Mouse (Mus musculus) stomach, embryonic 15.5 days (tissue): ENCODE data around the gene Hspb6. TPM values are rescaled to one million over a fixed set of nuclear protein-coding genes. Genes with fewer than 3 reads are reported as not detected.

Experiments
- ATAC-seq: fragments of 200-750 bp; cut with Nextera tagmentation; 2 replicates; pipeline ENCODE4 v1.8.0; 2017; ENCODE audit warnings: low read depth, moderate number of reproducible peaks, moderate TSS enrichment; ENCODE audit not compliant: insufficient read depth, low FRiP score
- H3K27ac ChIP-seq: fragments of 300-500 bp; sonication (generic); 2 replicates; pipeline ENCODE4 v1.5.1; 2015; ENCODE audit warnings: mild to moderate bottlenecking, inconsistent platforms
- H3K27me3 ChIP-seq: fragments of 300-500 bp; sonication (generic); replicated peaks from 2 replicates; pipeline ENCODE4 v1.6.1; 2015; ENCODE audit warnings: inconsistent platforms
- H3K36me3 ChIP-seq: fragments of 300-500 bp; sonication (generic); 2 replicates; pipeline ENCODE4 v1.6.1; 2015; ENCODE audit warnings: inconsistent platforms
- H3K4me1 ChIP-seq: fragments of 300-500 bp; sonication (generic); 2 replicates; pipeline ENCODE4 v1.6.1; 2015; ENCODE audit warnings: inconsistent platforms
- H3K4me2 ChIP-seq: fragments of 300-500 bp; sonication (generic); 2 replicates; pipeline ENCODE4 v1.6.1; 2015; ENCODE audit warnings: mild to moderate bottlenecking, inconsistent platforms
- H3K4me3 ChIP-seq: fragments of 300-500 bp; sonication (generic); replicated peaks from 2 replicates; pipeline ENCODE4 v1.5.1; 2015; ENCODE audit warnings: inconsistent platforms
- H3K9ac ChIP-seq: fragments of 300-500 bp; sonication (generic); 2 replicates; pipeline ENCODE4 v1.6.1; 2015; ENCODE audit warnings: inconsistent platforms
- H3K9me3 ChIP-seq: fragments of 300-500 bp; sonication (generic); 2 replicates; pipeline ENCODE4 v1.6.1; 2016; ENCODE audit warnings: inconsistent platforms
- WGBS: fragments of 180-500 bp; shearing (Covaris S2); methylation state at CpG from one replicate; pipeline ENCODE4 v1.1.7; 2015; 5-methylcytosine and 5-hydroxymethylcytosine counted together
- polyA plus RNA-seq: library from polyadenylated mRNA; unstranded; fragments of >200 nt; fragmentation: Nextera tagmentation; extraction: Ambion mirVana; gene quantifications from 2 replicates; pipeline ENCODE4 v1.2.1, GENCODE M21; 2015

The Hspb6 gene
- polyA plus RNA-seq, 1 experiment from 2014 or later, result 49.6 TPM

- no peaks in the 10 kb centered on the region for H3K27me3 ChIP-seq
- H3K36me3 ChIP-seq, result peaks cover 40% of the 10 kb centered on the region
- H3K4me1 ChIP-seq, result peaks cover 22% of the 10 kb centered on the region; the same call in 1 of the 2 replicates
- no peak overlapping the region for H3K4me2 ChIP-seq
- H3K9me3 ChIP-seq, result no peaks in the 10 kb centered on the region
- H3K27ac ChIP-seq, result no peak overlapping the region
- H3K4me3 ChIP-seq, result no peak overlapping the region
- H3K9ac ChIP-seq, result no peak overlapping the region
- no peak for ATAC-seq
- WGBS, result 73% methylated on average over 9 of the region's 9 CpGs
Observed at GRCm38 (mm10) chr7:30531291-30531815, 20.6 kb upstream of the Hspb6 start.

- no peak for ATAC-seq
- Histone ChIP-seq H3K27ac (no peak overlapping the region), H3K4me1 (peaks cover 15% of the 10 kb centered on the region; the same call in 1 of the 2 replicates), H3K4me2 (0 out of 2 replicates have a peak overlapping the region, but pooled peaks have one; percentile 96), H3K36me3 (peaks cover 35% of the 10 kb centered on the region), H3K27me3 (no peaks in the 10 kb centered on the region), H3K9ac (no peak overlapping the region), H3K4me3 (no peak overlapping the region), H3K9me3 (no peaks in the 10 kb centered on the region)
- 51% methylated on average over 8 of the region's 8 CpGs for WGBS
Observed at GRCm38 (mm10) chr7:30532931-30533330, 19.0 kb upstream of the Hspb6 start.

GRCm38 (mm10) chr7:30533941-30534632 lies 17.9 kb upstream of the Hspb6 start:
- Histone ChIP-seq H3K4me1 (peaks cover 15% of the 10 kb centered on the region; the same call in 1 of the 2 replicates), H3K9me3 (no peaks in the 10 kb centered on the region), H3K4me3 (peak overlapping the region; percentile 72), H3K4me2 (peak overlapping the region; percentile 96), H3K9ac (peak overlapping the region; percentile 54), H3K27me3 (no peaks in the 10 kb centered on the region), H3K36me3 (peaks cover 25% of the 10 kb centered on the region), H3K27ac (0 out of 2 replicates have a peak overlapping the region, but pooled peaks have one; percentile 36)
- 8% methylated on average over 26 of the region's 26 CpGs for WGBS
- ATAC-seq, result peak; percentile 6; the same call in 1 of the 2 replicates

- Histone ChIP-seq H3K27me3 (no peaks in the 10 kb centered on the region), H3K36me3 (peaks cover 19% of the 10 kb centered on the region), H3K27ac (peak within 1 kb of the TSS; percentile 36; the same call in 1 of the 2 replicates), H3K4me2 (peak within 1 kb of the TSS; percentile 96), H3K9ac (peak within 1 kb of the TSS; percentile 54), H3K4me3 (peak within 1 kb of the TSS; percentile 72), H3K9me3 (no peaks in the 10 kb centered on the region), H3K4me1 (peaks cover 15% of the 10 kb centered on the region; the same call in 1 of the 2 replicates)
- ATAC-seq, result peak; percentile 96
- WGBS, result under 1% methylated on average over 70 of the region's 84 CpGs
Observed at GRCm38 (mm10) chr7:30534633-30535577, 17.1 kb upstream of the Hspb6 start, which contains the start of gene Arhgap33. Arhgap33 (minus strand) TSS chr7:30535060.

GRCm38 (mm10) chr7:30540572-30540971 lies 11.4 kb upstream of the Hspb6 start:
- Histone ChIP-seq H3K27me3 (no peaks in the 10 kb centered on the region), H3K4me2 (no peak overlapping the region), H3K36me3 (peaks cover 16% of the 10 kb centered on the region; the same call in 1 of the 2 replicates), H3K4me3 (no peak overlapping the region), H3K9me3 (no peaks in the 10 kb centered on the region), H3K27ac (no peak overlapping the region), H3K9ac (no peak overlapping the region), H3K4me1 (0 out of 2 replicates have a peak, but pooled peaks cover under 1% of the 10 kb centered on the region)
- no peak for ATAC-seq
- 88% methylated on average over 7 of the region's 7 CpGs for WGBS

- Histone ChIP-seq H3K36me3 (peaks cover 23% of the 10 kb centered on the region), H3K4me3 (no peak overlapping the region), H3K9me3 (no peaks in the 10 kb centered on the region), H3K27me3 (no peaks in the 10 kb centered on the region), H3K9ac (no peak overlapping the region), H3K4me2 (no peak overlapping the region), H3K4me1 (no peaks in the 10 kb centered on the region), H3K27ac (no peak overlapping the region)
- WGBS, result 81% methylated on average over 2 of the region's 2 CpGs
- no peak for ATAC-seq
Observed at GRCm38 (mm10) chr7:30544327-30544726, 7.7 kb upstream of the Hspb6 start.

GRCm38 (mm10) chr7:30549880-30550279 lies 2.1 kb upstream of the Hspb6 start:
- Histone ChIP-seq H3K36me3 (peaks cover 8% of the 10 kb centered on the region), H3K4me3 (no peak overlapping the region), H3K27me3 (no peaks in the 10 kb centered on the region), H3K4me1 (peaks cover 10% of the 10 kb centered on the region), H3K9me3 (no peaks in the 10 kb centered on the region), H3K4me2 (no peak overlapping the region), H3K27ac (no peak overlapping the region), H3K9ac (no peak overlapping the region)
- WGBS, result 87% methylated on average over 2 of the region's 2 CpGs
- no peak for ATAC-seq

GRCm38 (mm10) chr7:30550603-30551002 lies 1.4 kb upstream of the Hspb6 start:
- H3K27ac ChIP-seq, result no peak overlapping the region
- WGBS, result 100% methylated on average over 1 of the region's 1 CpGs

GRCm38 (mm10) chr7:30551445-30552101 lies 405 bp upstream of the Hspb6 start:
- Histone ChIP-seq H3K4me3 (peak overlapping the region; percentile 76), H3K36me3 (peaks cover 16% of the 10 kb centered on the region), H3K4me2 (peak overlapping the region; percentile 97), H3K9ac (peak overlapping the region; percentile 46; the same call in 1 of the 2 replicates), H3K27ac (peak overlapping the region; percentile 99), H3K4me1 (peaks cover 10% of the 10 kb centered on the region), H3K27me3 (no peaks in the 10 kb centered on the region), H3K9me3 (no peaks in the 10 kb centered on the region)
- ATAC-seq, result peak; percentile 41; the same call in 1 of the 2 replicates
- 2% methylated on average over 10 of the region's 10 CpGs for WGBS

More at GRCm38 (mm10) chr7:30550603-30551002, 1.4 kb upstream of the Hspb6 start:
- no peak overlapping the region for H3K4me2 ChIP-seq
- peaks cover 15% of the 10 kb centered on the region for H3K36me3 ChIP-seq
- ATAC-seq, result no peak
- H3K4me1 ChIP-seq, result peaks cover 10% of the 10 kb centered on the region
- H3K4me3 ChIP-seq, result no peak overlapping the region
- H3K27me3 ChIP-seq, result no peaks in the 10 kb centered on the region
- no peaks in the 10 kb centered on the region for H3K9me3 ChIP-seq
- no peak overlapping the region for H3K9ac ChIP-seq

GRCm38 (mm10) chr7:30553021-30553589 lies 1.1 kb downstream of the Hspb6 start:
- Histone ChIP-seq H3K36me3 (peaks cover 23% of the 10 kb centered on the region), H3K9me3 (no peaks in the 10 kb centered on the region), H3K4me2 (peak overlapping the region; percentile 97), H3K27me3 (no peaks in the 10 kb centered on the region), H3K4me1 (peaks cover 11% of the 10 kb centered on the region), H3K4me3 (peak overlapping the region; percentile 76), H3K9ac (peak overlapping the region; percentile 77), H3K27ac (peak overlapping the region; percentile 99)
- ATAC-seq, result no peak; the same call in 1 of the 2 replicates
- 4% methylated on average over 23 of the region's 23 CpGs for WGBS
